Mouse (Mus musculus) left cerebral cortex, adult 6 months (tissue): Measurements from ENCODE around the gene Sstr4. TPM values are rescaled to one million over a fixed set of nuclear protein-coding genes. Genes with fewer than 3 reads are reported as not detected.

Source experiments
- long read RNA-seq, 2 experiments: library from polyadenylated mRNA; unstranded; transcript quantifications; one replicate each; pipeline ENCODE4 v2.0.0; 2019 to 2020
- polyA plus RNA-seq: library from polyadenylated mRNA; unstranded; fragments of <200 nt; fragmentation: Nextera tagmentation; gene quantifications from 2 replicates; pipeline ENCODE4 v1.2.3, GENCODE M21; 2021

Sstr4 gene
- 15.7 and 17.3 TPM in 2 replicates for polyA plus RNA-seq
- long read RNA-seq, experiment 1, transcript Sstr4-201 (1 exons, 1,424 nt): major isoform, 22 of 35 reads
- long read RNA-seq, experiment 1, partial matches to known transcripts: 0 of 35 reads
- long read RNA-seq, experiment 1, other reads (novel, unspliced or antisense): 13 of 35 reads
- long read RNA-seq, experiment 2, partial matches to known transcripts: 0 of 3 reads
- long read RNA-seq, experiment 2, other reads (novel, unspliced or antisense): 2 of 3 reads

DNA sequence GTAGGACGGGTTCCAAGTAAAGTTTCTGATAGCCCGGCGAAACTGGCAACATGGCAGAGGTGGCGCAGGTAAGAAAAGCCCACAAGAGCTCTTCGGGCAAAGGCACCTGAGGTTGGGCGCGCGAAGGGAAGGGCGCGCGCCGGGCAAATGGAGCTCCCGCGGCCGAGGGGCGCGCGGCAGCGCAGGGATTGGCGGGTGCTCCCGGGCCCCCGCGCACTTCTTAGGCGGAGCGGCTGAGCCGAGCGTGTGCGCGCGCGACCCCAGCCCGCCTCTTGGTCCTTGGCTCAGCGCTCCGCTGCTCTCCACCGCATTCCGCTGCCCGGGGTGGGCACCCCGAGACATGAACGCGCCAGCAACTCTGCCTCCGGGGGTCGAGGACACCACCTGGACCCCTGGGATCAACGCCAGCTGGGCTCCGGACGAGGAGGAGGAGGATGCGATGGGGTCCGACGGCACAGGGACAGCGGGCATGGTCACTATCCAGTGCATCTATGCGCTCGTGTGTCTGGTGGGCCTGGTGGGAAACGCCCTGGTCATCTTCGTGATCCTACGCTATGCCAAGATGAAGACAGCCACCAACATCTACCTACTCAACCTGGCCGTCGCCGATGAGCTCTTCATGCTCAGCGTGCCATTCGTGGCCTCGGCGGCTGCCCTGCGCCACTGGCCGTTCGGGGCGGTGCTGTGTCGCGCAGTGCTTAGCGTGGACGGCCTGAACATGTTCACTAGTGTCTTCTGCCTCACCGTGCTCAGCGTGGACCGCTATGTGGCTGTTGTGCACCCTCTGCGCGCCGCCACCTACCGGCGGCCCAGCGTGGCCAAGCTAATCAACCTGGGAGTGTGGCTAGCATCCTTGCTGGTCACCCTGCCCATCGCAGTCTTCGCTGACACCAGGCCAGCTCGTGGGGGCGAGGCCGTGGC lies at the start of gene Sstr4:
Gene Sstr4, plus strand, starts transcription at position 214 of the 921 bp plus-strand sequence.

DNA sequence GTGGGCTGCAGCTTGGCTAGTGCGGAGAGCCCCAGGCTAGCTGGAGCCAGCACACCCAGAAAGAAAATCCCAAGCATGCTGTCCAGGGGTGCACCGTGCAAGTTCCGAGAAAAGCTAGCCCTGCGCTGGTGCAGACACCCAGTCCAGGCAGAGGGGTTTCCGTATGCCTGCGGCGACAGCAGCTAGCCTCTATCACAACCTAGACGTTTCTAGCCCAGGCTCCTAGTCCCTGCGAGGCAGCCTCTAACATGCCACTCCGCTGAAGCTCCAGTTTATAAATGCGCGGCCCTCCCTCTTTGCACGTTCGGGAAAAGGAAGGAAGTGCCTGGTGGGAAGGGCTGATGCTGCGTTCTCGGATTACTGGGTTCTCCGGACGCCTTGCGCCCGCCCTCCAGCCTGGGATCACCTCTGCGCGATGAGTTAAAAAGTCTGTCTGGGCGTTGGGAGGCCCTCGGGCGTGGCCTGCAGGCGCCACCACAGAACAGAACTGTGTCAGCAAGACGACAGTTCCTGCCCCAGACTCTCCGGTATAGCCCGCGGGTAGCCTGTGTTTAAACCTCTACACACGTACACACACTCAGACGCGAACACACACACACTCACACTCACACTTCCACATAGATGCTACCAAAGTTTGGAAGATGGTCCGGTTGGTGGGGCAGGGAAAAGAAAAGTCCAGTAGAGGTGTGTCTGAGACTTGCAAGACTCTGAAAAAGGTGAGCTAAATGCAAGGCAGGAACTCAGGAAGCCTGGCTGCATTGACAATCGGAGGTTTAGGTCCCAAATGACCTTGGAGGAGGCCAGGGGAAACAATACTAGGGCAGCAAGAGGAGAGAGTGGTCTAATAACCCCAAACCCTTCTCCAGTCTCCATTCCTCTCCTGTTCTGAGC lies 13.0 kb downstream of the Sstr4 start, which contains the start of gene Thbd:
Gene Thbd, minus strand, starts transcription at position 319 of the 891 bp plus-strand sequence.

DNA sequence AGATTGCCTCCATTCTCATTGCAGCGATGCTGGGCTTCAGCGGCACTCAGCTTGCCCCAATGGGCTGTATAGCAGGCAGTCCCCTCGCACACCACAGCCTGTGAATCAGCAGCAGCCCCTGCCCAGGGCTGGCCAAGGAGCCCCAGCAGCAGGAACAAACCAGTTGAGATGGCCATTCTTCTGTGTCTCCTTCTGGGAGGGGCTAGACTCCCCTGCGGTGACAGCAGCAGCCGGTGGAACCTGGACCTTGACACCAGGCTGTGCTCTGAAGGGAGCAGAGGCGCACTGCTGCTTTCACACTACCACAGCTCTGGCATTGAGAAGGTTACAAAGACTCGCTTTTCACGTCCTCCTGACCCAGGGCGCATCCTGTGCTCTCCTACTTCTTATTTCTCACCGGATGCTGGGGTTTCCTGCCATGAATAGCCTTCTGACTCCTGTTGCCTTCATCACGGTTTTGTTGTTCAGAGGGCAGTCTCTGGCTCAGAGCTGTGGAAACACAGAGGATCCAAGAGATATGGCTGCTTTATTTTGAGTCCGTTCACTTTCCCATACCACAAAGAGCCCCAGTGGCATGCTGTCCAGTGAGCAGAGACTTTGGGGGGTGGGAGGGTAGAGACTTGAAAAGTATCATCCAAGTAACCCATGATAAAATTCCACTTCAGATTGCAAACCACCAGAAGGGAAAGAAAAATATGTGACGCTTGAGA lies 48.3 kb downstream of the Sstr4 start, which contains the start of gene Cd93:
Gene Cd93, minus strand, starts transcription at position 315 of the 710 bp plus-strand sequence.

Other genes starting within 250 kb of the Sstr4 start
- gene Thbd, start 12.8 kb downstream of the Sstr4 start, polyA plus RNA-seq: 3.1 and 4.9 TPM in 2 replicates
- gene Cd93, start 48.2 kb downstream of the Sstr4 start, polyA plus RNA-seq: 0.74 and 0.85 TPM in 2 replicates